Mouse (Mus musculus) activated CD4-positive, CD25-positive, alpha-beta regulatory T cell, adult 4 months (primary cell): ENCODE results near the gene Gm21981. TPM values are rescaled to one million over a fixed set of nuclear protein-coding genes. Genes with fewer than 3 reads are reported as not detected.

Source experiments
- ATAC-seq: one replicate; pipeline ENCODE4 v1.8.0; 2017
- polyA plus RNA-seq, 2 experiments: library from polyadenylated mRNA; unstranded; fragments of 100-300 nt; shearing (Covaris generic); gene quantifications; one replicate each; pipeline ENCODE4 v1.2.1; 2017

Gm21981 gene
- polyA plus RNA-seq = not detected

- no peak for ATAC-seq
Measured at GRCm38 (mm10) chr17:47694442-47694502, at the start of gene Gm21981. Gene Gm21981, minus strand, starts transcription at chr17:47694455.

- ATAC-seq = no peak
Measured at GRCm38 (mm10) chr17:47742991-47743734, 48.9 kb upstream of the Gm21981 start.

- ATAC-seq = no peak
Measured at GRCm38 (mm10) chr17:47740186-47740585, 45.9 kb upstream of the Gm21981 start.

GRCm38 (mm10) chr17:47738879-47739798 lies 44.9 kb upstream of the Gm21981 start:
- peak; percentile 50 for ATAC-seq

- ATAC-seq = peak; percentile 29
Measured at GRCm38 (mm10) chr17:47738066-47738878, 44.0 kb upstream of the Gm21981 start.

GRCm38 (mm10) chr17:47737271-47738065 lies 43.2 kb upstream of the Gm21981 start:
- ATAC-seq = peak; percentile 9

- peak; percentile 74 for ATAC-seq
Measured at GRCm38 (mm10) chr17:47736856-47737255, 42.6 kb upstream of the Gm21981 start, which contains the start of gene Tfeb. Gene Tfeb, plus strand, starts transcription at chr17:47737030.

- no peak for ATAC-seq
Measured at GRCm38 (mm10) chr17:47735553-47736100, 41.4 kb upstream of the Gm21981 start.

GRCm38 (mm10) chr17:47730633-47731575 lies 36.6 kb upstream of the Gm21981 start:
- ATAC-seq = no peak

GRCm38 (mm10) chr17:47726566-47726965 lies 32.3 kb upstream of the Gm21981 start, which contains the start of gene Pgc:
Gene Pgc, plus strand, starts transcription at chr17:47726842.
- no peak for ATAC-seq

- no peak for ATAC-seq
Measured at GRCm38 (mm10) chr17:47721183-47721582, 26.9 kb upstream of the Gm21981 start.

GRCm38 (mm10) chr17:47715037-47715436 lies 20.8 kb upstream of the Gm21981 start:
- ATAC-seq = no peak

- no peak for ATAC-seq
Measured at GRCm38 (mm10) chr17:47712889-47713571, 18.8 kb upstream of the Gm21981 start.

GRCm38 (mm10) chr17:47711883-47712282 lies 17.6 kb upstream of the Gm21981 start:
- ATAC-seq = no peak

- ATAC-seq = no peak
Measured at GRCm38 (mm10) chr17:47710036-47710435, 15.8 kb upstream of the Gm21981 start.

GRCm38 (mm10) chr17:47708972-47709371 lies 14.7 kb upstream of the Gm21981 start:
- no peak for ATAC-seq

GRCm38 (mm10) chr17:47707961-47708360 lies 13.7 kb upstream of the Gm21981 start:
- no peak for ATAC-seq

- no peak for ATAC-seq
Measured at GRCm38 (mm10) chr17:47706196-47706595, 11.9 kb upstream of the Gm21981 start.

- ATAC-seq = no peak
Measured at GRCm38 (mm10) chr17:47704692-47705091, 10.4 kb upstream of the Gm21981 start.

- ATAC-seq = no peak
Measured at GRCm38 (mm10) chr17:47703556-47703955, 9.3 kb upstream of the Gm21981 start.
